Mouse (Mus musculus) kidney, adult 2 months (tissue): ENCODE data around the gene Rpgrip1. TPM values are rescaled to one million over a fixed set of nuclear protein-coding genes. Genes with fewer than 3 reads are reported as not detected.
"Not testable (repeated sequence)": the region's sequence is repeated elsewhere in the genome, so short reads cannot be mapped to it uniquely, and the experiment has no call there.

Source experiments
- DNase-seq: peaks from one replicate; pipeline ENCODE4 v3.0.0; 2021
- H3K27ac ChIP-seq: fragments of 200-500 bp; 2 replicates; pipeline ENCODE4 v1.5.1; 2012; ENCODE audit warnings: low read depth, low read length, control low read depth, inconsistent platforms; ENCODE audit not compliant: insufficient read depth
- H3K27me3 ChIP-seq: fragments of 200-500 bp; replicated peaks from 2 replicates; pipeline ENCODE4 v1.6.1; 2012; ENCODE audit warnings: mild to moderate bottlenecking, moderate library complexity, low read length, inconsistent platforms; ENCODE audit not compliant: control insufficient read depth, insufficient read depth
- H3K36me3 ChIP-seq: fragments of 200-500 bp; 2 replicates; pipeline ENCODE4 v1.6.1; 2012; ENCODE audit warnings: mild to moderate bottlenecking, moderate library complexity, low read length, inconsistent platforms; ENCODE audit not compliant: control insufficient read depth, insufficient read depth
- H3K4me1 ChIP-seq: fragments of 200-500 bp; 2 replicates; pipeline ENCODE4 v1.6.1; 2011; ENCODE audit warnings: low read length; ENCODE audit not compliant: control insufficient read depth, insufficient read depth
- H3K4me3 ChIP-seq: fragments of 200-500 bp; 2 replicates; pipeline ENCODE4 v1.5.1; 2011; ENCODE audit warnings: mild to moderate bottlenecking, low read depth, low read length, control low read depth; ENCODE audit not compliant: insufficient read depth
- CTCF ChIP-seq: fragments of 200-500 bp; conservative IDR thresholded peaks from 2 replicates; pipeline ENCODE4 v1.5.1; 2011; ENCODE audit warnings: low read depth, mild to moderate bottlenecking, control low read depth, low read length, moderate library complexity, mixed read lengths; ENCODE audit not compliant: insufficient read depth, insufficient read length
- POLR2A ChIP-seq: fragments of 200-500 bp; IDR thresholded peaks from one replicate; pipeline ENCODE4 v1.6.1; 2011; ENCODE audit warnings: low read depth, low read length, control low read depth
- WGBS: fragments of 180-500 bp; shearing (Covaris S2); methylation state at CpG from one replicate; pipeline ENCODE4 v1.1.7; 2018; 5-methylcytosine and 5-hydroxymethylcytosine counted together
- polyA plus RNA-seq: library from polyadenylated mRNA; depleted of rRNA; stranded (reverse); fragments of >200 nt; gene quantifications from 2 replicates; pipeline ENCODE4 v1.2.3, GENCODE M21; 2012; rRNA removed

Gene Rpgrip1
- polyA plus RNA-seq, result 2.5 and 2.9 TPM in 2 replicates

DNA sequence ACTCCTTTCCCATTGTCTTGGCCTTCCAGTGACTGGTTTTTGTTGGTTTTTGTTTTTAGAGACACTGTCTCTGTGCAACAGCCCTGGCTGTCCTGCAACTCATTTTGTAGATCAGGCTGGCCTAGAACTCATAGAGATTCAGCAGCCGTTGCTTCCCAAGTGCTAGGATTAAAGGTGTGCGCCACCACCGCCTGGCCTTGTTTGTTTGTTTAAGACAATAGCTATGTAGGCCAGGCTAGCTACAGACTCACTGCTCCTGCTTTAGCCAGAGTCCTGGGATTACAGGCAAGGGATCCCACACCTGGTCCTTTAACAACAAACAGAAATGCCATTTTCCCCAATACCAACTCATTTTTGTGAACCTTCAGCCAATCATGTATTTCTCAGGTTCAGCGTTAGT, at the start of gene Rpgrip1:
TSS of gene Rpgrip1 (plus strand) at position 359 of the 400 bp plus-strand sequence.
- Histone ChIP-seq H3K36me3 (no peaks in the 10 kb centered on the region), H3K27ac (no peak within 1 kb of the TSS), H3K27me3 (no peaks in the 10 kb centered on the region), H3K4me3 (no peak within 1 kb of the TSS), H3K4me1 (no peaks in the 10 kb centered on the region)
- 93% methylated on average over 4 of the region's 4 CpGs for WGBS
- no peak for DNase-seq
- TF ChIP-seq POLR2A (no peak), CTCF (no peak)

DNA sequence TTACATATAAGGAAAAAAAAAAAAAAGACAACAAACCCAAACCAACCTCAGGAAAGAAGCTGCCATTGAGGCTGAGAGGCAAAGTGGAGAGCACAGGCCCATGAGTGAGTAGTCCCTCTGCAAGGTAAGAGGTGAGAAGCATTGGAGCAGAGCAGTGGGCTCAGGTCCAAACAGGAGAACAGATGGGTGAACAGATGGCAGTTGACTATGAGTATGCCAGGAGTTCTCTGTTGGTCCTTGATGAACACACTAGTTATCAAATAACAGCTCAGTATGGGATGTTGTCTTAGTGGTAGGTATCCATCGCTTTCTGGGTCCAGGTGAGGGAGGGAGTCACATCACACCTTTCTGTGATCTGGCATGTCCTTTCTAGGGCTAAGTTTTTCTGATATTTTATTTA, 49.7 kb upstream of the Rpgrip1 start:
- WGBS, result 71% methylated on average over 1 of the region's 1 CpGs
- TF ChIP-seq CTCF (no peak), POLR2A (no peak)
- Histone ChIP-seq H3K4me1 (no peaks in the 10 kb centered on the region), H3K4me3 (no peak overlapping the region), H3K27me3 (no peaks in the 10 kb centered on the region), H3K27ac (no peak overlapping the region), H3K36me3 (no peaks in the 10 kb centered on the region)
- peak; percentile 27 for DNase-seq

DNA sequence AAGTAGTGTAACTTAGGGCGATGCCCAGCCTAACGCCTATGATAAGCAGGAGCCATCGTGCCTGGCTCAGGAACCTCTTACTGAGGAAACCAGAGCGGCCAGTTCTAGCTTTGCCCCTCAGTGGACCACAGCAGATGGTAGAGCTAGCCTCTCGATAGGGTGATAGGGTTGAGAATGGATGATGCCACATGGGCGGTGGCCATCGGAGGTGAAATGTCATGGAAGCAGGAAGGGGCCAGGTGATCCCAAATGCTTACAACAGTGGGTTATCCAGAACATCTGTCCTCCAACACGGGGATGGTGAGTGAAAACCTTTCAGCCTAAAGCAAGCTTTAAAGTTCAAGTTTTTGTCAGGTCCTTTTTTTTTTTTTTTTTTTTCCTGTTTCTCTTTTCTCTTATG, 48.7 kb upstream of the Rpgrip1 start:
- WGBS, result 91% methylated on average over 8 of the region's 8 CpGs
- Histone ChIP-seq H3K27ac (no peak overlapping the region), H3K4me3 (no peak overlapping the region), H3K27me3 (no peaks in the 10 kb centered on the region), H3K4me1 (no peaks in the 10 kb centered on the region), H3K36me3 (no peaks in the 10 kb centered on the region)
- no peak for TF ChIP-seq POLR2A
- TF ChIP-seq CTCF, result no peak
- DNase-seq, result no peak

DNA sequence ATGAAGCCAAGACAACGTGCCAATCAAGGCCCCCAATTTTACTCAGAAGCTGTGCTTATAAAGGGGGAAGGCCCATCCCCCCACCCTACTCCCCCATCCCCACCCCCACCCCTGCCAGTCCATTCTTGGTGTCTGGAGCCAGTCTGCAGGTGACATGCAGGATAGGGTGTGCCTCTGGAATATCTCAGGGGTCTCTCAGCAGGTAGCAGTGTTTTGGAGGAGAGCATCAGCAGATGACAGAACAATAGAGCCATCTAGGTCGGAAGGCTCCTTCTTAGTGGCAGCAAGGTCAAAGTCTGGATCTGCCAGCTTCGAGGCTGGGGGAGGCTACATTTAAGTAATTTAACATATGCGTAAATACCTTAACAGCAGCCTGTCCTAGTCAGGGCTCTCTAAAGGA, 44.4 kb upstream of the Rpgrip1 start:
- Histone ChIP-seq H3K27ac (no peak overlapping the region), H3K4me1 (no peaks in the 10 kb centered on the region), H3K36me3 (no peaks in the 10 kb centered on the region), H3K4me3 (no peak overlapping the region), H3K27me3 (no peaks in the 10 kb centered on the region)
- TF ChIP-seq POLR2A (no peak), CTCF (no peak)
- 50% methylated on average over 4 of the region's 4 CpGs for WGBS
- DNase-seq, result no peak

DNA sequence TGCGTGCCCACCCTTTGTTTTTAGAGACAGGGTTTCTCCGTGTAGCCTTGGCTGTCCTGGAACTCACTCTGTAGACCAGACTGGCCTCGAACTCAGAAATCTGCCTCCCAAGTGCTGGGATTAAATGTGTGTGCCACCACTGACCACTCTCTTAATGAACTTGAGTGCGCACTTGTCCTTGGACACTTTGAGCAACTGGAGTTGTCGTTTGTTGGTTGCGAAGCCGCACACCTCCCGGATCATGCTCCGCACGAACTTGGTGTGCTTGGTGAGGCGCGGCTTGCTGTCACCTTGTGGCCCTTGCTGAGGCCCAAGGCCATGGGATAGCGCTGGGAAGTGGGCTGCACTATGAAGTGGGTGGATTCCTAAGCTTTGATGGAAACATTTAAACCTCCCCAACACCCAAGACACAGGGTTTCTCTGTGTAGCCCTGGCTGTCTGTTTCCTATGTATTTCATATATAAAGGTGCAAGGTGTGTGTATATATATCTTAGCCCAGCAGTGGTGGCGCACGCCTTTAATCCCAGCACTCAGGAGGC, 38.8 kb upstream of the Rpgrip1 start:
- H3K27me3 ChIP-seq, result no peaks in the 10 kb centered on the region
- no peak overlapping the region for H3K27ac ChIP-seq
- no peak overlapping the region for H3K4me3 ChIP-seq
- peaks cover 6% of the 10 kb centered on the region; the same call in 1 of the 2 replicates for H3K36me3 ChIP-seq
- 87% methylated on average over 15 of the region's 15 CpGs for WGBS
- TF ChIP-seq CTCF (no peak), POLR2A (no peak)
- no peaks in the 10 kb centered on the region for H3K4me1 ChIP-seq
- no peak for DNase-seq

DNA sequence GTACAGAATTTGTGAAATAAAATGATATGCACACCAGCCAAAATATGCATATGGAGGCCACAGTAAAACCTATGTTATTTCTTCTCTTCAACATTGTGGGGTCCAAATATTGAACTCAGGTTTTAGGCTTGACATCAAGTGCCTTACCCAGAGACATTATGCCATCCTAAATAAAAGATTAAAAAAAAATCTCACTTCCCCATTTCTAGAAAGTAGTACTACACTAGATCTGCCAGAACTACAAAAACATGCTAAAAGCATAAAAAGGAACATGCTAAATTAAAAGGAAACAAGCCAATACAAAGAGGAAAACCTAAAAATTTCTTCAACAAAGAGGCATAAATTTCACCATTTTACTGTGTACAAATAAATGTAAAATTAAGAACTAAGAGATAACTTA, 27.4 kb upstream of the Rpgrip1 start:
- no peak for DNase-seq
- no peaks in the 10 kb centered on the region for H3K4me1 ChIP-seq
- TF ChIP-seq CTCF, result no peak
- no peak for TF ChIP-seq POLR2A
- peaks cover 13% of the 10 kb centered on the region for H3K36me3 ChIP-seq
- H3K27ac ChIP-seq, result no peak overlapping the region
- no peaks in the 10 kb centered on the region for H3K27me3 ChIP-seq
- no peak overlapping the region for H3K4me3 ChIP-seq

DNA sequence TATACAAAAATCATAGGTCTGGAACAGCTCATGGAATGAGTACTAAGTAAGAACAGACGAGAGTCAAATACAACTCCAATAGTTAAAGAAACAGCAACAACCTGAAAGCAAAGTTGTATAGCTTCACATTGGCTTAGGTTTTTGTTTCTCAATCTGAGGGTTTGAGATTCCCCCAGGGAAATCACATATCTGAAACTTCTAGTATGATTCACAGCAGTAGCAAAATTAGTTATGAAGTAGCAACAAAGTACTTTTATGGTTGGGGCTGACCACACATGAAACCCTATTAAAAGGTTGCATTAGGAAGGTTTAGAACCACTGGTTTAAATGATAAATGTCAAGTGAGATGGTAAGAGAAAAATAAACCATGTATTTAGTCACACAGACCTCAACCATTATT, 16.0 kb upstream of the Rpgrip1 start:
- TF ChIP-seq POLR2A (no peak), CTCF (no peak)
- no peaks in the 10 kb centered on the region for H3K27me3 ChIP-seq
- WGBS, result 51% methylated on average over 1 of the region's 1 CpGs
- DNase-seq, result no peak
- H3K4me1 ChIP-seq, result no peaks in the 10 kb centered on the region; the same call in none of the 2 replicates
- no peak overlapping the region for H3K27ac ChIP-seq
- H3K36me3 ChIP-seq, result peaks cover 6% of the 10 kb centered on the region
- H3K4me3 ChIP-seq, result no peak overlapping the region

DNA sequence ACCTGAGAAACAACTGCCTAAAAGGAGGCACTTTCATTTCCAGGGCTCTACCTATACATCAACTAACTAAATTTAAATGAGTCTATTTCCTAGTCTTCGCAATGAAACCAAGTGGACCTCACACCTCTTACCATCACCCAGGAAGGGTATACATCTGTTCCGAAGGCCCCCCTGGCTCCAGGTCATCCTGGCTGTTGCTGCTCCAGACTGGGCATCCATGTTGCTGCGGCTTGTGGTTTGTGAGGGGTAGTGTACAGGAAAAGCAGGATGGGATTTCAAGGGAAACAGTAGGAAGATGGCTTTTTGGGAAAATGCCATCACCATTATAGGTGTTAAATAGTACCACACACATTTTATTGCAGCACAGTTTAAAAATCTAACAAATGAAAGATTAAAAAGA, 13.3 kb upstream of the Rpgrip1 start:
- H3K27me3 ChIP-seq, DNase-seq, H3K4me1 ChIP-seq, H3K4me3 ChIP-seq, H3K36me3 ChIP-seq, H3K27ac ChIP-seq: not testable (repeated sequence)
- 94% methylated on average over 3 of the region's 3 CpGs for WGBS

DNA sequence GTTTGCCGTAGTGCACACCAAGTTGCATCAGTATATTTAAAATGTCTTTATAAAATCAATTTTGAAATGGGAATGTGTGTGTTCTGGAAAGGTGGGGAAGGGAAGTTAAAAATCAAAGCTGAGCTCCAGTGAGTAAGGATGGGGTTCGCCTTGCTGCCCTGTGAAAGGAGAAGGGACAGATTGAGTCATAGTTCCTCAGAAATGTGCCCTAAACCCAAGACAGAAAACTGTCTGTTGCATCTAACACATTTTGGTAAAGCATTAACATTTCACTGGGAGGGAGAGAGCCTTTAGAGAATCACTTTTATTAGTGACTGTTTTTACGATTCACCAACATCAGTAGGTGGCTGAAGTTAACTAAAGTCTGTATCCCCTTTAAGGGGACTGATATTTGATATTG, 12.1 kb upstream of the Rpgrip1 start:
- not testable (repeated sequence) for H3K36me3 ChIP-seq, H3K4me3 ChIP-seq, H3K4me1 ChIP-seq, H3K27ac ChIP-seq, H3K27me3 ChIP-seq, DNase-seq
- WGBS, result 28% methylated on average over 3 of the region's 3 CpGs
